Mouse (Mus musculus) right cerebral cortex, postnatal 4 days (tissue): ENCODE data around the gene C1ql1.
"Not testable (repeated sequence)": the region's sequence is repeated elsewhere in the genome, so short reads cannot be mapped to it uniquely, and the experiment has no call there.

Experiments
- DNase-seq: peaks from one replicate; pipeline ENCODE4 v3.0.0-alpha.2; 2022

Gene C1ql1

DNA sequence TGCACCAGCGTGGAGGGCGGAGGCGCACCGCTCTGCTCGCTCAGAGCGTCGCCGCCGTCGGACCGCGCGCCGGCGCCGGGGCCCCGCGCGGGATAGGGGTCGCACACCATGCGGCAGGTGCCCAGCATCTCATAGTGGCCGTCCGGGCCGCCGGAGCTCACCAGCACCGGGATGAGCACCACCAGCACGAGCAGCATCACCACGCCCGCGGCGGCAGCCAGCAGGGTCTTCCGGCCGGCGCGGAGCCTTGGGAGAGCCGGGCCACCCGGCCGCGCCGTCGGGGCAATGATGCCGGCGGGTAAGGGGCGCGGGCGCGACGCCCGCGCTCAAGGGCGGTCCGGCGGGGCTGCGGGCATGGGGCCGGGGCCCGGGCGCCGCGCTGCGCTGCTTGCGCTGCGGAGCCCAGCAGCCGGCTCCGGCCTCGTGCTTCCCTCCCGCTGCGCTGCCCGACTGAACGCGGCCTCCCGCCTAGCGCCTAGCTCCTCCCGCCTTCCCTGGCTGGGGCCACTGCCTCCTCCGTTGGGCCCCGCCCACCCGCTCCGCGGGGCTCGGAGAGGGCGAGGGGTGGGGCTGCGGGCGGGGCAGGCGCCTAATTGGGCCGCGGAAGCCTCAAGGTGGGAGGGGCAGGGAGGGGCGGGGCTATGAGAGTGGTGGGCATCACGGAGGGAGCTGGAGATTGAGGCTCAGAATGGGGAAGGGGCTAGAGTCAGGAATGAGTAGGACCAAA is at the start of gene C1ql1:
Gene C1ql1, minus strand, starts transcription at position 424 of the 727 bp plus-strand sequence.
- DNase-seq, result peak; percentile 73

DNA sequence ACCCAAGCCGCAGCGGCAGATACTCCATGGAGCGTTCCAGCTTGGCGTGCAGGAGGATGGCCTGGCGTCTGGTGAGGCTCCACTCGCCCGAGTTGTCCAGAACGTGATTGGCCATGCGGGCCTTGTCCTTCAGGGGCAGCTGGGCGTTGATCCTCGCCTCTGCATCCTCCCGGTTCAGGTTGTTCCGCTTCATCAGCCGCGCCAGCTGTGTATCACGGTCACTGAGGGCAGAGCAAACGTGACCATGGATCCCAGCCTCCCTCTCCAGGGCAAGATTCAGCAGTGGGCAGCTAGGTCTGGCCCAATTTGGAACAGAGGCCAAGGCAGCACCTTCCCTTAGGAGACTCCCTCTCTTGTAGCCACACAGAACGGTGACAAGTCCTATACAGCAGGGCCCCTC is 48.5 kb upstream of the C1ql1 start:
- no peak for DNase-seq

DNA sequence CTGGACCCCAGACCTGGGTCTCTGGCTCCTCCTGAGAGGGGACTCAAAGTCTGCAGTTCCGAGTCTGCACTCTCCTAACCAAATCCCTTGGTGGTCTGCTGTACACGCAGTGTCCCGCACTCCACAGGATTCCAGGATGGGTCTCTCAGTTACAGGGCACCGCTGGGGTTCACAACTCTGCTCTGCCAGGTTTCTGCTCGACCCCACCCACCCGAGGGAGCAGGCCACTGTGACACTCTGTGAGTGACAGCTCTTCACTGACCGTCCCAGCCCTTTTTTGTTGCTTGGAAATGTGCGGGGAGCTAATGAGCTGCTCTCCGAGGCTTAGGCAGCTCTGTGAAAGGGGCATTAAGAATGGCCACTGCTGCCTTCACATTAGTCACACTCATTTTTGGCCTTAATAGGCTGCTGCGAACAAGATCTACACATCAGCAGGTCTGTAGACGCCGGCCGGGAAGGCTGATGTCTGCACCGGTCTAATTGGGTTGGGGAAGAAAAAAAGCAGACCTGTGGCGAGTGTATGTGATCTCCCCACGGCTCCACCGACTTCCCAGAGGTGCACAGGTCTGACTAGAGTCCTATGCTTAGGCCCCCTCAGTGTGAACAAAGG is 47.0 kb upstream of the C1ql1 start:
- DNase-seq, result no peak

DNA sequence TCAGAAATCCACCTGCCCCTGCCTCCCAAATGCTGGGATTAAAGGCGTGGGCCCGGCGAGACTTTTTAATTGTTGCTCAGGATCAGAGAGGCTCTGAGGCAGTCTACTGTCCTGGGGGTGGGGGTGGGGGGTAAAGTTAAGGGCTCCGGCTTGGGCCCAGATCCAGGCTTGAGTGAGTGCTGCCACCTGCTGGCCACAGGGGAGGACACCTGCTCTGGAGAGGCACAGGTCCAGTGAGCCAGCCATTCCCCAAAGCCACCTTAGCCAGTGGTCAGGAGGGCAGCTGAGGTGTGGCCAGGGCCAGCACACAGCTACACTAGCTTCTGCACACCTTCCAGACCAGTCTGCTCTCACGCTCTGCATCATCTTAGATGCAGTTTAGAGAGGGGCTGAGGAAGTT is 46.5 kb upstream of the C1ql1 start:
- peak; percentile 85 for DNase-seq

DNA sequence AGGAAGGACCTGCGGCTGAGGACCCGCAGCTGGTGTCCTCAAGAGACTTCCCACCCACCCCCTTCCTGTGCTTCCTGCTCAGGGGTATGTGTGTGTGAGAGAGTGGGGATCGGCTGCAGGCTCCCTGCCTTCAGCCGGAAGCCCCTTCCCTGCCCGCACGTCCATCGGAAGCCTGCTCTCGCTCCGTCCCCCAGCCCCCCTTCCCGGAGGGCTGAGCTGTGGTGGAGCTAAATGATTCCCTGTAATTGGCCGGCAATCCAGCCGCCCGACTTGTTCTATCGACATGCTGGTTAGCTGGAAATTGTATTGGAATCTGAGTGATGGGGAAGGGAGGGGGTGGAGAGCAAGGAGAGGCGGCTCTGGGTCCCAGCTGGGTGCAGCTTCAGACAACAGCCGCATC is 45.2 kb upstream of the C1ql1 start:
- DNase-seq, result no peak

DNA sequence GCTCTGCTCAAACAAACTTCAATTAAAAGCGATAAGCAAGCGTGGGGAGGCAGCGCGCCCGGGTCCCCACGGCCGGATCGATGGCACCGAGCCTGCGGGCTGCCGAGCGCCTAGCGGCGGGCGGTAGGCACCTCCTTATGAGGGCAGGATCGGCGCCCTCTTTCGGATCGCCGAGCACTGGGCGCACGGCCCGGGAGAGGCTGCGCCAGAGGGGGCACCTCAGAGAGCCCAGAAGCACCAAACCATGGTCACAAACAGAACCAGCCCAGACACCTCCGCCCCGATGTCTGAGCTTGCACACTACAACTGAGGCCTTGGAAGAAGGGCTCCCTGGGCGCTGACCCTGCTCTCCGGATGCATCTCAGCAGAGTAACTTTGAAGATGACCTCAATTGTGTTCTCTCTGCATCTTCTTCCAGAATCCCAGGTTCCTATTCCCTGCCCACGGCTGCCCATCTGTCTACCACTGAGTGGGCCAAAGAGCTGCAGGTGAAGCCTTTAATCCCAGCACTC is 43.7 kb upstream of the C1ql1 start:
- DNase-seq, result peak; percentile 46

DNA sequence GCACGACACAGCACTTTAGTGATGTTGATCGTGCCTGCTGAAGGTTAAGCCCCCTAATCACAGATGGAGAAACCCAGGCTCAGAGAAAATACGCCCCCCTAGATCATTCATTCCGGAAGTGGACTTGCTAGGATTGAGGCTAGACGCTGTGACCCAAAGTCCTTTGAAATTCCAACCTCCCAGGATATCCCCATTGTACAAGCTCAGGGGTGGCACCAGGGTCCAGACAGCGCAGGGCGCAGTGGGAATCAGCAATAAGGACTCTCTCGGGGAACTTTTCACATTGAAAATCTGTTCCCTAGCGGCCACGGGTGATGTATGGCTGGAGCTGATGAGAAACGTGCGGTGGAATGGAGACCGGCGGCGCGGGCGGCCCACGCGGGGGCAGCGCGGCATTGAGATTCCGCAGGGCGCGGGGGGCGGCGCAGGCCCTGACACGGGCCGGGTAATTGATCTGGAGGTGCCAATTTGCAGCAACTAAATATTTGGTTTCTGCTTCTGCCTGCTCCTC is 43.2 kb upstream of the C1ql1 start:
- no peak for DNase-seq

DNA sequence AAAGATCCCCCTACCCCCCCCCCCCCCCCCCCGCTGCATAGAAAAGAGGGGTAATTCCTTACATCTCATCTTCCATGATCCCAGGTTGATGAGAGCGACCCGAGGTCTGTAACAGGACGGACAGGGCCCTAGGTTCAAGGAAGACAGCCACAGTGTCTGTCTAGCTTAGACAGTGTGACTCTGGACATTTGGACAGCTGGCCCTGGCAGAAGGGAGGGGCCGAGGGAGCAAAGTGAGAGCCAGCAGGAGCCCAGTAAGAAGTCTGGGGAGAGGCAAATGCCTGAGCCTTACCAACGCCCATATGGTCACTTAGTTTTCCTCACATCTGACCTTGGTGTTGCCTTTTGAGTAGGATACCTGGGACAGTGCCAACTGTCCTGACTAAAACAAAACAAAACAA is 38.7 kb upstream of the C1ql1 start:
- DNase-seq, result no peak

DNA sequence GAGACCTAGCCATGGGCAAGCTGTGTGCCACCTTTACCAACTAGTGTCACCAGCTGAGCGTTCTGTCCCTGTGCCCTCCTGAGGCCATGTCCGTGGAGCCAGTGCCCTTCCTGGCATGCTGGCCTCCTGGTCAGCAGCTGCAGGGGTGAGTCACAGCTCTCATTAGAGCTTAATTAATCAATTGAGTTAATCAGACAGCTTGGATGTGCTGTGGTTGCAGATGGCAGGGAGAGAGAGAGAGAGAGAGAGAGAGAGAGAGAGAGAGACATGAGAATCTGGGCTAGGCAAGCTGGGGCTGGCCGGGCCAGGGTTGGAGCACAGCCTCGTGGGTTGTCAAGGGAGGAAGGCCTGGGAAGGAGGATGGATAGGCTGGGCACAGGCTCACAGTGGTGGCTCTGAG is 38.1 kb upstream of the C1ql1 start:
- DNase-seq, result no peak

DNA sequence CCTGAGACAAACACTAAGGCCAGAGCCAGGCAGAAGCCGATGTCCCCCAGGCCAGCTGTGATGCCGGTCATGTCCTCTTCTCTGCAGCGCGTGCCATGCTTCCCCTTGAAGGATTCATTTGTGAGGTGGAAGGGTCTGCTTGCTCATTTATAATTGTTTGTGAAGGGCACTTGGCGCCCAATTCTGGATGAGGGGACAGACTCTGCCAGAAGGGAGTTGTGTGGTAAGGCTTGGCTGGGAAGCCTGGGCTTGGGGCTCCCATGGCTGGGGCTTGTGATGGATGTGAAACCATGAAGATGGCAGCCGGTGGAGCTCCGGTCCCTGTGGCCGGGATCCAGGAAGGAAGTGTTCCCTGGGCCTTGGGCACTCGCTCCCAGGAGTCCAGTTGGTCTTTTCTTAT is 37.6 kb upstream of the C1ql1 start:
- no peak for DNase-seq

DNA sequence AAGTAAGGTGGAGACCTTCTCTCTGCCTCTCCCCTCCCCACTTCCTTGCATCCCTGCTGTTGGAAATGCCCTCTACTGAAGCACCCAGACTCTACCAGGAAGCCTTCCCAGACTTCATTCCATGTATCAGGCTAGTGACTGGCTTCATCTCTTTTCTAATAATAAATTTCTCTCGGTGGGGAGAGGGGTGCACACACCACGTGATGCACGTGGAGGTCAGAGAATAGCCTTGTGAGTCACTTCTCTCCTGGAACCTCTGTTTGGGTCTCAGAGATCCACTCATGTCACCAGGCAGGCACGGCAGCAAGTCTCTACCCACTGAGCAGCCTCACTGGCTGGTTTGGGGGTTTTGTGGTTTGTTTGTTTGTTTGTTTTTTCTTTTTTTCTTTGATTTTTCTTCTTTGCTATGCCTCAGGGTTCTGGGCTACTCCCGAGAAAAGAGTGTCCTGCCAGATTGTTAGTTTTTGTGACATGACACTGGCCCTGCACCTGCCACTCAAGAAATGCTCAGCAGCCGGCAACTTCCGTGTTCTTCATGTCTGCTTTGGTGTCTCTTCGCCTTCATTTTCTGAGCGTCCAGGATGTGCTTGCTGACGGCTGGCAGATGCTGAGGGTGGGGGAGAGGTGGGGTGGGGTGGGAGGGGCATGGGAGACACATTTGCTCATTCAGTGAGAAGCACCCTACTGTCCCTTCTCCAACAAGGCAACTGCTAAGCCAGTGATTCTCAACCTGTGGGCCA is 34.8 kb upstream of the C1ql1 start:
- DNase-seq, result no peak

DNA sequence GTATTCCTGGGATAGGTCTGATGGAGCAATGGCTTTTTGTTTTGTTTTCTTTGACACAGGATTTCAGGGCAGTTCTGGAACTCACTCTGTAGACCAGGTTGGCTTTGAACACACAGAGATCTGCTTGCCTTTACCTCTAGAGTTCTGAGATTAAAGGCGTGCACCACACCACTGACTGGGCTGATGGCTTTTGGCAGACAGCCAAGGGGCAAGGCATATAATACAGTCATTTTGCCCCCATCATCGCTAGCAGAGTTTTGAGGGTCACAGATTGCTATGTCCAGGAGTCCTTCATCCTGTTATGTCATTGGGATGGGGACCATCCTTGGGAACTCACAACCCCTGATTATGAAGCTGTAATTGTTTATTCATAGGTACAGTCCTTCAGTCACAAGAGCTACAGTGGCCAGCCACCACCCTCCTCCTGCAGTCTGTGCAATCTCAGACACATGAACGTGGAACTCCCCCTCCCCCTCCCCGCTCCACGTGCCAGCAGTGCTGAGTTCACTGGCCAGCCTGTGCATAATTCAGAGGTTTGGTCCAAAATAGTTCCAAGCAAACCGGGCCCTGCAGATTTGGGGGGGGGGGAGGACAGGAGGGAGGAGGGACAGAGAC is 31.7 kb upstream of the C1ql1 start:
- no peak for DNase-seq

DNA sequence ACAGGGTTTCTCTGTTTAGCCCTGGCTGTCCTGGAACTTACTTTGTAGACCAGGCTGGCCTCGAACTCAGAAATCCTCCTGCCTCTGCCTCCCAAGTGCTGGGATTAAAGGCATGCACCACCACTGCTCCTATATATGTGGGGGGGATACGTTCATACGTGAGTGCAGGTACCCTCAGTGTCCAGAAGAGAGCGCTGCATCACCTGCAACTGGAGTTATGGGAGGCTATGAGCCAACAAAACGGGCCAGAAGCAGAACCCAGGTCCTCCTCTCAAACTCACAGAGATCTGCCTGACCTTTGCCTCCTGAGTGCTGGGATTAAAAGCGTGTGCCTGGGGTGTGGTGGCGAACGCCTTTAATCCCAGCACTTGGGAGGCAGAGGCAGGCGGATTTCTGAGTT is 29.5 kb upstream of the C1ql1 start:
- not testable (repeated sequence) for DNase-seq

DNA sequence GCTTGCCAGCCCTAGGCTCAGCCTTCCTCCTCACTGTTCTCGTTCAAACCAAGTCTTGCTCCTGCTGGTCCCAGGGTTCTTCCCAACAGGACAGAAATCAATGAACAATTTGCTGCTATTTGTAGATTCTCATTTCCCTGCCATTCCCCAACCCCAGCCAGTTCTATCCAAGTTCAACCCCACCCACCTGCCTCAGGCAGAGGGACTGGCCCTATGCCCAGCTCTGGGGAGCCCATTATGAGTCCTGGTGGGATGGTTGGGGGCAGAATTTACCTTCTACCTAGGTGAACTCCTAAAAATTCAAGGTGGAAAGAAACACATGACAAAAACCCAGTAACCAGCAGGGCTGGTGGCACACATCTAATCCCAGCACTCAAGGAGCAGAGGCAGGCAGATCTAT is 25.8 kb upstream of the C1ql1 start:
- no peak for DNase-seq

DNA sequence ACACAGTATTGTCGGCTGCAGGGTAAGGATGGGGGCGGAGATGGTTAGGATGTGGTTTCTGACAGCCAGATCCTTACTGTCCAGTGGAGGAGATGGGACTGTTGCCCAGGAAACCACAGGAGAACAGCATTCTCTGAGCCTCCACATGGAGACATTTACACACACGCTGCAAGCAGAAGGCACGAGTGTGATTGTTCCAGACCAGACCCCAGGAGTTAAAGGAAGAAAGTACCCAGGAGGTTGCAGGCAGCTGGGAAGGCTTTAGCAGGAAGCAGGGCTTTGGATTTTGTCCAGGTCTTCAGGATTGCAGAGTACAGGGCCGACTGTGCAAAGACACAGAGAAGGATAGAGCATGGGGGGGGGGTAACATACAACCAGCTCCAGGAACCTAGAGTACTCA is 25.1 kb upstream of the C1ql1 start:
- no peak for DNase-seq

DNA sequence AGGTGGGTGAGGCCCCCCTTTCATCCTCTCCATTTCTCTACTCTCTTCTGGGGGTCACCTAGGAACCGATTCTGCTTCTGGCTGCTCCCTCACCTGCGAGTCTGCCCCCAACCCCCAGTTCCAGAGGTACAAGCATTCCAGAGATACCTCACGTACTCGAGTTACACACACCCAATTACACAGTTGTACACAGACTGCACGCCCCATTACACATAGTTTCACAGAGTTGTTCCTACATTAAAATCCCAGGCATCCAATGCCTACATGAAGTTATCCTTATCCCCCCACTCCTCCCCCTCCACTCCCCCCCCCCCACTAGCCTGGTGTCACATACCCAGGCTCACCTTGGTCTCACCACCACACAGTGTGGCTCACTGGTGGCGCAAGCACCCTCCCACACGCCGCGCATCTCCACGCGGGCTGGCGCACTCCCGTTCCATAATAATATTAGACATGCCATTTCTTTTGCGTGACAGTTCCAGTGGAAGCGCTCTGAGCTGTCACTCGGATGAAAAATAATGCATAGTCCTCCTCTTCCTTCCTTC is 18.1 kb upstream of the C1ql1 start:
- DNase-seq, result no peak

DNA sequence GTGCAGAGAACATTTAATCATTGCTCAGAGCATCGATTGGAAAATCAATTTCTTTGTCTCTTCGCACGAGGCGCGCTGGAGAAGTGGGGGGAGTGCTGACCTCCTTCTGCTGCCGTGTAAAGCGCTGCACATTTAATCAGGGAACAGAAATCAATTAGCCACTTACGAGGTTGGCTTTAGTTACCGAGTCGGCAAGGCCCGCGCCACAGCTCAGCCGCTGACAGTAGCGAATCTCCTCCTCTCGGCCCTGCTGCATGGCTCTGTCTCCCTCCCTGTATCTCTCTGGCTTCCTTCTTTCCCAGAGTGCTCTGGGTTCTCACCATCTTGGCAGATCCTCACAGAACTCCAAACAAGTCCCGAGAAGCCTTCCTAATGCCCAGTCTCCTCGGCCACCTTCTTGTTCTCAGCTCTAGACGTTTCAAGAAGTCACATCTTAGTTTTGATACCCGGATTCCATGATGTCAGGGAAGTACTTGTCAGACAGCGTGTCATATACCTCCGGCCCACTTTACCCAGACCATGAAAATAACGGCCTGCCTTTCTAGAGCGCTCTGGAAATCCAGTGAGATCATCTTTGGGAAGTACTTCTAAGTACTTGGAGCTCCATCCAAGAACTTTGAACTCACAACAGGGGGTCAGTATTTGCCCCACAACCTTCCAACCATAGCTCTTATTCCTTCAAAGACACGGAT is 17.5 kb upstream of the C1ql1 start:
- peak; percentile 21 for DNase-seq

DNA sequence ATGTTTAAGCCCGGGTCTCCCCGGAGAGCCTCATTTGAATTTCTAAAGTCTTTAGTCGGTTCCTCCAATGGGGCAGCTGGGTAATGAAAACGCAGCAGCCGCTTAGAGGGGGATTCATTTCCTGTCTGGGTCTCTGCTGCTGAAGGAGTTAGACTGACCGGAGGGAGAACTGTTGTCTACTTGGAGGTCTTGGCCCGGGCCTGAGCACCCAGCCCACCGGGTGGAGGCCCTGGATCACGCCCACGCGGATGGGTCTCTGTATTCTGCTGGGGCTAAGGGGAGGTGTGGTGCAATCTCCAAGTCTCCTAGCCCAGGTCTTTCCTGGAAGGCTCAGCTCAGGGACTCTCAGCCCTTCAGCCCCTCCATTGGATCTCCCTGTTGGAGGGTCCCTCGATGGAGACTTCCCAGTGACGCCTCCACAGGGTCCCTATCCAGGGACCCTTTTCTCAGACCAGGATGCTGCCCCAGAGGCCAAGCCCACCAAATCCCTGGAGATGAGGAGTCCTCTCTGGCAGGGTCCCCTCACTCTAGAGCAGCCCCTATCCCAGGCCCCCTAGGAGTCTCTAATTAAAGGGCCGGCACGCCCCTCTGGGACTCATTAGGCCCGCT is 16.9 kb upstream of the C1ql1 start:
- no peak for DNase-seq

DNA sequence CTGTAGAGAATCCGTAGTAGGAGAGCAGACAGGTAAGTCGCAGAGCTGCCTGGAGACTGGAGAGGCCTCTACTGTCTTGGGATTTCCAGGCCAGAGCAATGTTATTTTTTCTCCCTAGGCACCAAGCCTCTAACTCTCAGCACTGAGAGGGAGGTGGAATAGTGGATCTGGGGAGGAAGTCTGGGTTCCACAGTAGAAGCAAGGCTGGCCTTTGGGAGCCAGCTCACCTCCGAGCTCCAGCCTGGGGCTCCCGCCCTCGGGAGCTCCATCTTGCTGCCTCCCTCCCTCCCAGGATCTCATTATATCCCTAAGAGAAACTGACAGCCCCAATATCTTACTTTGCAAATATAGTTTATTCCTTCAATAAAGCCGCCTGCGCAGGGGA is 16.4 kb upstream of the C1ql1 start:
- no peak for DNase-seq

DNA sequence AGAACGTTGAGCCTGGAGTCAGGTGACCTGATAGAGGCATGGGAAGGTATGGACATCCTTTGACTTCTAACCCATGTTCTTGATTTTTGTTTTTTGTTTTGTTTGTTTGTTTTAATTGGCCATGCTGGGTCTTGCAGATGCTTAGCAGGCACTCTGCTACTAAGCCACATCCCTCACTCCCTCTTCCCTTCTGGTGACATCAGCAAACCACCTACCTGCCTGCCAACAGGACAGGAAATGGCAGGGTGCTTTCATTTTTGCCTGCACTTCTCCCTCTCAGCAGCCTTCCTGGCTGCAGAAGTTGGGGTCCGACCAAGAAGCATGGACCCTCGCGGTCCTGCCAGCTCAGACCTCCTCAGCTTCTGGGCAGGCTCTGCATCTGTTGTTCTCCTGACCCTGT is 14.6 kb upstream of the C1ql1 start:
- no peak for DNase-seq

DNA sequence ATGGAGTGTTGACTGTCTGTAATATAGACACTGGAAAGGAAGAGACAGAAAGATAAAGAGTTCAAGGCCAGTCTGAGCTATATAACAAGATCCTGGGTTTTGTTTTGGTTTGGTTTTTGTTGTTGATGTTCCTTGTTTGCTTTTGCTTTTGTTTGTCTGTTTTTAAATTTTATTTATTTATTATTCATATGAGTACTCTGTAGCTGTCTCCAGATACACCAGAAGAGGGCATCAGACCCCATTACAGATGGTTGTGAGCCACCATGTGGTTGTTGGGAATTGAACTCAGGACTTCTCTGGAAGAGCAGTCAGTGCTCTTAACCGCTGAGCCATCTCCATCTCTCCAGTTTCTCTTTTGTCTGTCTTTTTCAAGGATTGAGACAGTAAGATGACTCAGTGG is 12.4 kb upstream of the C1ql1 start:
- DNase-seq, result no peak

DNA sequence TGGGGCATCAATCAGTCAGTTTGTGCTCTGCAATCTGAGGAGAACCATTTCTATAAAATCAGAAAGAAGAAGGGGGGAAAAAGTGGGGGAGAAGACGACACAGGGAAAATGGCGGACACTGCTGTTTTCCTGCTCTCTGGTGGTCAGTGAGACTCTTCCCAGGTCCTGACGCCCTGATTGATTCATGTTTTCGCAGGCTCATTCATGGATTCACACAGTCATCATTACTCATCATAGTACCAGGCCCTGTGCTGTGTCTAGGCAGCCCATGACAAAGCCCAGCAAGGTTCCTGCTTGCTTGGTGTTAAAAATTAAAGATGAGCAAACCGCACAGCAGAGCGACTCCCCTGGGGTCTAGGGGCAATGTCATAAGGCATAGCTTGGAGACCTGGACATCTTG is 11.9 kb upstream of the C1ql1 start:
- no peak for DNase-seq
